In the genomic region with DNA sequence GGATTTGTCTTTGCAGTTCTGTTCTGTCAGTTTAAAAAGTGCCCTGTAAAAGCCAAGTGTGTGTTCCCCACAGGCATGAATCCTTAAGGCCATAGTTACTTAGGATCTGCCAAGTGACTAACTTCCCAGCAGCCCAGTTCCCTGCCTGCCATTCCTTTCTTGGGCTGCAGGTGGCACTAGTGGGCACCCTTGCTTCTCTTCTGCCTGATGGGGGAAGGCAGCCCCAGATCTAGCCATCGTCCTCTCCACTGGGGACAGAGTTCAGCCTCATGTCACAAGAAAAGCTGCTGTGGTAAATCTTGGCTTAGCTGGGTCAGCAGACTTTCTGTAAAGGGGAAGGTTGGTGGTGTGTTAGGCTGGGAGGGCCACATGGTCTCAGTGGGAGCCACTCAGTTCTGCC, we compare ENCODE assay signal across 8 mouse cellular contexts. TPM values are rescaled to one million over a fixed set of nuclear protein-coding genes. Genes with fewer than 3 reads are reported as not detected.
DNase-seq lines count a peak whose midpoint lies in the region; ATAC-seq lines count a peak whose summit lies in the region.

No protein-coding gene starts in this region.

- no peak overlapping the region for H3K27ac ChIP-seq in hindbrain, embryonic 15.5 days (replicated peaks)

- H3K9me3 ChIP-seq in hindbrain, embryonic 15.5 days = no peaks in the 10 kb centered on the region

- H3K4me3 ChIP-seq in hindbrain, embryonic 15.5 days = no peak overlapping the region

- H3K36me3 ChIP-seq in hindbrain, embryonic 15.5 days = peaks cover 50% of the 10 kb centered on the region

- ATAC-seq in hindbrain, embryonic 15.5 days (ENCODE audit: low FRiP score, low read depth) = 0 out of 2 replicates have a peak, but pooled peaks have one; percentile 51

- no peak overlapping the region for H3K9ac ChIP-seq in hindbrain, embryonic 15.5 days

- DNase-seq in Muller cell, postnatal 12 days (ENCODE audit: inconsistent ontology term) = peak; percentile 57
- DNase-seq in cerebellum, adult 11 months = peak; percentile 57
- DNase-seq in frontal cortex, postnatal 10 days (ENCODE audit: low spot score in 2 of 2) = peak; percentile 66 to 80
- DNase-seq in layer of hippocampus, postnatal 36 days = peak; percentile 83 to 85
- peak; percentile 85 for DNase-seq in lung, postnatal 36 days
- peak; percentile 78 for DNase-seq in right cerebral cortex, postnatal 14 days
- peak; percentile 69 for DNase-seq in urinary bladder, postnatal 25 days (ENCODE audit: low spot score)

- no peak overlapping the region for H3K4me2 ChIP-seq in hindbrain, embryonic 15.5 days

- no peaks in the 10 kb centered on the region for H3K27me3 ChIP-seq in hindbrain, embryonic 15.5 days

- H3K4me1 ChIP-seq in hindbrain, embryonic 15.5 days (replicated peaks) = no peaks in the 10 kb centered on the region

- 3% methylated on average over 1 of the region's 1 CpGs for WGBS in hindbrain, embryonic 15.5 days

RNA-seq across cellular contexts. Expression of a gene that starts 59.6 kb away (rescaled TPM):
- 32.6 and 35.8 TPM in 2 replicates for polyA plus RNA-seq in hindbrain, embryonic 15.5 days (2015; fragmentation: Nextera tagmentation; extraction: Ambion mirVana)
- 10 to 100 TPM; 38.1 to 44.0 TPM for total RNA-seq in layer of hippocampus, postnatal 36 days (2021)
